Mouse (Mus musculus): ENCODE measurements around the gene Sdr9c7. TPM values are rescaled to one million over a fixed set of nuclear protein-coding genes. Genes with fewer than 3 reads are reported as not detected.
"Not testable (repeated sequence)": the region's sequence is repeated elsewhere in the genome, so short reads cannot be mapped to it uniquely, and the experiment has no call there.

Gene Sdr9c7
- polyA plus RNA-seq, 1 experiment from 2014 or later, result not detected

- WGBS, result 85% methylated on average over 1 of the region's 1 CpGs
- no peak for DNase-seq (ENCODE audit: extremely low spot score, low spot score)
- no peaks in the 10 kb centered on the region for H3K27me3 ChIP-seq (ENCODE audit: poor library complexity, severe bottlenecking)
- H3K4me3 ChIP-seq, result no peak overlapping the region
- H3K4me1 ChIP-seq, result peaks cover 8% of the 10 kb centered on the region; the same call in 1 of the 2 replicates
- H3K36me3 ChIP-seq (replicated peaks), result no peaks in the 10 kb centered on the region
- no peaks in the 10 kb centered on the region for H3K9me3 ChIP-seq
- no peak overlapping the region for H3K27ac ChIP-seq
Measured at GRCm38 (mm10) chr10:127922241-127922640, 23.9 kb downstream of the Sdr9c7 start.

GRCm38 (mm10) chr10:127923024-127923423 lies 24.7 kb downstream of the Sdr9c7 start:
- 87% methylated on average over 8 of the region's 8 CpGs for WGBS
- Histone ChIP-seq H3K36me3 (replicated peaks) (no peaks in the 10 kb centered on the region), H3K27me3 (ENCODE audit: poor library complexity, severe bottlenecking) (no peaks in the 10 kb centered on the region), H3K9me3 (no peaks in the 10 kb centered on the region), H3K4me1 (peaks cover 8% of the 10 kb centered on the region; the same call in 1 of the 2 replicates), H3K4me3 (no peak overlapping the region), H3K27ac (no peak overlapping the region)
- no peak for DNase-seq (ENCODE audit: extremely low spot score, low spot score)

DNA sequence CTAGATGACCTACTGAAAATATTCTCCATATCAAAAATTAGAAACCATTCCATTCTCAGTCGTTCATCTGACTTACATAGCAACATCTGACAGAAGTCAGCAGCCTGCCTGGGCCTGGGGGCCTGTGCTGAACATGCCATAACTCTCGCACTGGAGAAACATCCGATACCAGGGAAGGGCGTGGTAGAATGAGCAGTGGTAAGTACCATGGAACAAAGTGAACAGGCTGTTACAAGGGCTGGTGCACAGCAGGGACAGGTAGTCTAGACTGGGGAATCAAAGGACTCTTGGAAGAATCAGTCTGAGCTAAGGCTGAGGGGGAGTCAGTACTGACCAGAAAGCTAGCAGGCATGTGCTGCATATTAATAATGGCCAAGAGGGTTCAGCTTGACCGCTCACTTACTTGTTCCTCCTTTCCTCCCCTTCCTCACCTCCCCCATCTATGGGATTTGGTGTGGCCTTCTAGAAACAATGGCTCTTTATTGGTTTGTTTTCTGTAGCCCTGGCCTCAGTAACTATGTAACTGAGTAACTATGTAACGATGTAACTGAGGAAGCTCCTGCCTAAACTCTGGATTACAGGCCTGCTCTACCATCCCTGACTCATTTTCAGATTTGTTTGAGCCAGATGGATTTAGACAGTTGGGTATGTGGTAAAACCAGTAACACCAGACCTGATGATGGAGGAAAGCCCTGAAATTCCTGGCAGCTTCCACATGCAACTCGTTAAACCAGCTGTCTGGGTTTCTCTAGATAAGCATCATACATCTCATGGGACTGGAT lies 26.5 kb downstream of the Sdr9c7 start:
- Histone ChIP-seq H3K36me3 (replicated peaks) (no peaks in the 10 kb centered on the region), H3K27ac (no peak overlapping the region), H3K27me3 (ENCODE audit: poor library complexity, severe bottlenecking) (no peaks in the 10 kb centered on the region), H3K4me3 (no peak overlapping the region), H3K9me3 (peaks cover 3% of the 10 kb centered on the region; the same call in 1 of the 2 replicates), H3K4me1 (peaks cover 8% of the 10 kb centered on the region; the same call in 1 of the 2 replicates)
- 72% methylated on average over 7 of the region's 7 CpGs for whole genome bisulfite sequencing
- DNase-seq (ENCODE audit: extremely low spot score, low spot score), result no peak

GRCm38 (mm10) chr10:127927737-127928136 lies 29.4 kb downstream of the Sdr9c7 start:
- peaks cover 8% of the 10 kb centered on the region; the same call in 1 of the 2 replicates for H3K4me1 ChIP-seq
- no peak for DNase-seq (ENCODE audit: extremely low spot score, low spot score)
- peaks cover 3% of the 10 kb centered on the region; the same call in 1 of the 2 replicates for H3K9me3 ChIP-seq
- H3K4me3 ChIP-seq, result no peak overlapping the region
- no peak overlapping the region for H3K27ac ChIP-seq
- no peaks in the 10 kb centered on the region for H3K36me3 ChIP-seq (replicated peaks)
- WGBS, result 93% methylated on average over 2 of the region's 2 CpGs
- no peaks in the 10 kb centered on the region for H3K27me3 ChIP-seq (ENCODE audit: poor library complexity, severe bottlenecking)

- peaks cover 3% of the 10 kb centered on the region; the same call in 1 of the 2 replicates for H3K9me3 ChIP-seq
- no peak for DNase-seq (ENCODE audit: extremely low spot score, low spot score)
- no peak overlapping the region for H3K4me3 ChIP-seq
- H3K4me1 ChIP-seq, result no peaks in the 10 kb centered on the region
- H3K27ac ChIP-seq, result no peak overlapping the region
- H3K27me3 ChIP-seq (ENCODE audit: poor library complexity, severe bottlenecking), result no peaks in the 10 kb centered on the region
- WGBS, result 78% methylated on average over 8 of the region's 8 CpGs
- no peaks in the 10 kb centered on the region for H3K36me3 ChIP-seq (replicated peaks)
Measured at GRCm38 (mm10) chr10:127932290-127932926, 34.1 kb downstream of the Sdr9c7 start.

DNA sequence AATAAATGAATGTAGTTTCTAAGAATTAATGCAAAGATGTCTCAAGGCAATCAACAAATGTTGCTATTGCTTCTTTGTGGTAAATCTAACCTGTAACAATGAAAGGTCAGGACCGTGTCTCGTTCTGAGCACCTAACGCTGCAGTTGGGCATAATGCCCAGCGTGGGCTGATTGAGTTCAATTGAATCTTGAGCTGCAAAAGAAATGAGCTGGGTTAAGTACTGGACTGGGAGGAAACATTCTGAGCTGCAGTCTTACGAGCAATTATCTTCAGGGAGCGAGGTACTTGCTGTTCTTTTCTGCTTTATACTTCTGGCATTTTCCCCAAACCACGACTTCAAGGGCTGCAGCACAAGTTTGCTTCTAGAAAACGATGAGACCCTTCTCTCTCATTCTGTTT lies 38.0 kb downstream of the Sdr9c7 start:
- H3K4me3 ChIP-seq, result no peak overlapping the region
- H3K4me1 ChIP-seq, result no peaks in the 10 kb centered on the region
- 84% methylated on average over 8 of the region's 8 CpGs for WGBS

GRCm38 (mm10) chr10:127936747-127937409 lies 38.6 kb downstream of the Sdr9c7 start:
- no peak for DNase-seq (ENCODE audit: extremely low spot score, low spot score)
- Histone ChIP-seq H3K9me3 (0 out of 2 replicates have a peak, but pooled peaks cover 7% of the 10 kb centered on the region), H3K36me3 (replicated peaks) (no peaks in the 10 kb centered on the region), H3K4me3 (no peak overlapping the region), H3K27me3 (ENCODE audit: poor library complexity, severe bottlenecking) (no peaks in the 10 kb centered on the region), H3K27ac (no peak overlapping the region), H3K4me1 (no peaks in the 10 kb centered on the region)
- WGBS, result 92% methylated on average over 19 of the region's 19 CpGs

More for the DNA sequence above, 38.0 kb downstream of the Sdr9c7 start:
- DNase-seq (ENCODE audit: extremely low spot score, low spot score), result no peak
- no peaks in the 10 kb centered on the region for H3K36me3 ChIP-seq (replicated peaks)
- H3K27ac ChIP-seq, result no peak overlapping the region
- H3K9me3 ChIP-seq, result 0 out of 2 replicates have a peak, but pooled peaks cover 7% of the 10 kb centered on the region
- H3K27me3 ChIP-seq (ENCODE audit: poor library complexity, severe bottlenecking), result no peaks in the 10 kb centered on the region

GRCm38 (mm10) chr10:127937428-127938010 lies 39.2 kb downstream of the Sdr9c7 start:
- H3K4me3 ChIP-seq, result no peak overlapping the region
- 5% methylated on average over 2 of the region's 2 CpGs for WGBS
- H3K27ac ChIP-seq, result no peak overlapping the region
- no peaks in the 10 kb centered on the region for H3K4me1 ChIP-seq
- no peaks in the 10 kb centered on the region for H3K27me3 ChIP-seq (ENCODE audit: poor library complexity, severe bottlenecking)
- DNase-seq (ENCODE audit: extremely low spot score, low spot score), result peak; percentile 53
- H3K36me3 ChIP-seq (replicated peaks), result no peaks in the 10 kb centered on the region
- H3K9me3 ChIP-seq, result 0 out of 2 replicates have a peak, but pooled peaks cover 7% of the 10 kb centered on the region

DNA sequence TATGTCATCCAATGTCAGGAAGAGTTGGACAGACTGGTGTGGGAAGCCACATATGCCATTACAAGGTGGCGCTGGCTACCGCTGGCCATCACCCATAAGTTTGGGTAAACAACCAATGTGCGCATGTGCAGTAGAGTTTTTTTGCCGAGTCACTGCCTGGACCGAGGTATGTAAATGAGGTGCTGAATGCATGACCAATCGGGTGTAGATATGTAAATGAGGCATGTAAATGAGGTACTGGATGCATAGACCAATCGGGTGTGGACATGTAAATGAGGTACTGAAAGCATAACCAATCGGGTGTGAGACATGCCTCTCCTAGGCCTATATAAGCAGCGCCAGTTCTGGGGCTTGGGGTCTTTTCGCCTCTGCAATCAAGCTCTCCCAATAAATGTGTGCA lies 41.3 kb downstream of the Sdr9c7 start:
- not testable (repeated sequence) for H3K4me3 ChIP-seq; DNase-seq (ENCODE audit: extremely low spot score, low spot score); H3K27me3 ChIP-seq (ENCODE audit: poor library complexity, severe bottlenecking); H3K4me1 ChIP-seq; H3K27ac ChIP-seq; H3K9me3 ChIP-seq; H3K36me3 ChIP-seq (replicated peaks)
- WGBS, result 96% methylated on average over 10 of the region's 10 CpGs

DNA sequence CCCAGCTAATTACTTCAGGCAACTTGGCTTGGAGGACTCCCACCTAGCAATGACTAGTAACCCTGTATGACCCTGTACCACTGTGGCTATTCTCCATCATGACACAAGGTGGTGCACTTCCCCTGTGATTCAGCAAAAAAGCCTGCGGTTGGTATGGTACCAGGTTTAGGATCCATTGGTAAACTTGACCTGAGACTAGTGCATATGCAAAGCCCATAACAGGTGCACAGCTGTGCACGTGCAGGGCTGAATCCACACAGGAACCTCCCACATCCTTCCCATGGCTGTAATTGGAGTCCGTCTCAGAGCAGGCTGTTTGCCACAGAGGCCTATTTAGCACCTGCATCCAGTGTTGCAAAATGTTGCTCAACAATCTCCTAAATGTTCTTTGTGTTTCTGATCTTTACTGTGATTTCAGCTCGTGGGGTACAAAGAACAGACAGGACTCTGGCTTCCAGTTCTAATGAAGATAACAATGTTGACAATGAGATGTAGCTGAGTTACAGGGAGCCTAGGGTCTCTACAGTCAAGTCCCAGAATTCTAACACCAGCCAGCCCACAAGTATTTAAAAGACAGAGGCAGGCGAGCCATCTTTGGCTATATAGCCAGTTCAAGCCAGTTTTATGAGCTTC lies 47.2 kb downstream of the Sdr9c7 start:
- Histone ChIP-seq H3K4me3 (no peak overlapping the region), H3K27ac (no peak overlapping the region), H3K36me3 (replicated peaks) (no peaks in the 10 kb centered on the region), H3K27me3 (ENCODE audit: poor library complexity, severe bottlenecking) (no peaks in the 10 kb centered on the region), H3K4me1 (peaks cover 1% of the 10 kb centered on the region), H3K9me3 (no peaks in the 10 kb centered on the region)
- WGBS, result 44% methylated on average over 5 of the region's 5 CpGs
- peak; percentile 67 for DNase-seq (ENCODE audit: extremely low spot score, low spot score)

DNA sequence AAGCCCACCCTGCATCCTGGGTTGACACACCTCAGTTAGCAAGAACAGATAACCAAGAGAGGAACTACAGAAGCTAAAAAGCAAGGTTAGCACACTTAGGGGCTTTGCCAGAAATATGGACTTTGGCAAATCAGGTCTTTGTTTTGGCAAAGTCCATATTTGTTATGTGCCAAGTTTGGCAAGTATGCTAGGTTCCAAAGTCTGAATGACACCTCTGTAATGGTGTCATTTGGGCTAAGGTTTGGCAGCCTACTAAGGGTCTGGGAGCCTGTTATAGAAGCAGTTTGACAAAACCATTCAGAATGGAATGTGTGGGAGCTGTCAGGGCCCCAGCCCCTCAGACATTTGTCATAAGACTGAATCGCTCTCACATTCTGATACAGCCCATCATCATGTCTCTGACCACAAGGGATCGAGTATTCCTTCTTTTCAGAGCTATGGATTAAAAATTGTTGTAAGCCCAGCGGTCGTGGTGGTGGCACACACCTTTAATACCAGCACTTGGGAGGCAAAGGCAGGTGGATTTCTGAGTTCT lies 51.3 kb downstream of the Sdr9c7 start:
- H3K4me3 ChIP-seq, result no peak overlapping the region
- WGBS, result 88% methylated on average over 4 of the region's 4 CpGs
- no peak for DNase-seq (ENCODE audit: extremely low spot score, low spot score)
- H3K9me3 ChIP-seq, result no peaks in the 10 kb centered on the region
- H3K27ac ChIP-seq, result no peak overlapping the region
- H3K27me3 ChIP-seq (ENCODE audit: poor library complexity, severe bottlenecking), result no peaks in the 10 kb centered on the region
- H3K4me1 ChIP-seq, result peaks cover 7% of the 10 kb centered on the region
- no peaks in the 10 kb centered on the region for H3K36me3 ChIP-seq (replicated peaks)

DNA sequence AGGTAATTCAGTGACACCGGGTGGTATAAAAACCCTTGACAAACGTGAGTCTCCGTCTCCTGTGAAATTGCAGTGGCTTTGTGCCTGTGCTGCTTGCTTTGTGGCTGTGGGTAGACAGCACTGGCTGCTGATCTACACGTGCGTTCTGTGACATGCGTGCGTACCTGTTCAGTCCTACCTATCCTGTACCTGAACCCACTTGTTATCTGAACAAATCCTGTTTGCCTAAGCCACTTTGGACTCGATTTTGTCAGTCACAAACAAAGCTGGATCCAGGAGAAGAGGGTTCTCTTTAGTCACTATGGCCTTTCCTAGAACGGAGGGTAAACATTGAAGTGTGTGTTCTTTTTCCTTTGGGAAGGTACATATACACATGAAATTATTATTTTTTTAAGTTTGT lies 53.1 kb downstream of the Sdr9c7 start:
- DNase-seq (ENCODE audit: extremely low spot score, low spot score), result no peak
- no peak overlapping the region for H3K4me3 ChIP-seq
- no peaks in the 10 kb centered on the region for H3K9me3 ChIP-seq
- WGBS, result 88% methylated on average over 9 of the region's 9 CpGs
- no peaks in the 10 kb centered on the region for H3K27me3 ChIP-seq (ENCODE audit: poor library complexity, severe bottlenecking)
- peaks cover 7% of the 10 kb centered on the region for H3K4me1 ChIP-seq
- no peak overlapping the region for H3K27ac ChIP-seq
- H3K36me3 ChIP-seq (replicated peaks), result no peaks in the 10 kb centered on the region
